Mouse (Mus musculus) liver, embryonic 16.5 days (tissue): ENCODE measurements around the gene Tdo2. TPM values are rescaled to one million over a fixed set of nuclear protein-coding genes. Genes with fewer than 3 reads are reported as not detected.

Experiments
- ATAC-seq: fragments of 200-750 bp; cut with Nextera tagmentation; 2 replicates; pipeline ENCODE4 v1.8.0; 2017; ENCODE audit warnings: low read depth, mild to moderate bottlenecking, moderate number of reproducible peaks, moderate library complexity
- H3K27ac ChIP-seq: fragments of 300-500 bp; sonication (generic); 2 replicates; pipeline ENCODE4 v1.5.1; 2014; ENCODE audit warnings: mild to moderate bottlenecking, low read length
- H3K27me3 ChIP-seq: fragments of 300-500 bp; sonication (generic); 2 replicates; pipeline ENCODE4 v1.6.1; 2014; ENCODE audit warnings: low read depth, low read length, mixed read lengths; ENCODE audit not compliant: control insufficient read depth, insufficient read depth
- H3K36me3 ChIP-seq: fragments of 300-500 bp; sonication (generic); 2 replicates; pipeline ENCODE4 v1.6.1; 2014; ENCODE audit warnings: mild to moderate bottlenecking; ENCODE audit not compliant: control insufficient read depth, insufficient read depth
- H3K4me1 ChIP-seq: fragments of 300-500 bp; sonication (generic); 2 replicates; pipeline ENCODE4 v1.6.1; 2014; ENCODE audit warnings: low read depth, low read length, mixed read lengths; ENCODE audit not compliant: control insufficient read depth
- H3K4me2 ChIP-seq: fragments of 300-500 bp; sonication (generic); 2 replicates; pipeline ENCODE4 v1.6.1; 2014; ENCODE audit warnings: low read depth, low read length, mixed read lengths
- H3K4me3 ChIP-seq: fragments of 300-500 bp; sonication (generic); 2 replicates; pipeline ENCODE4 v1.5.1; 2014; ENCODE audit warnings: low read depth, mild to moderate bottlenecking, low read length
- H3K9ac ChIP-seq: fragments of 300-500 bp; sonication (generic); 2 replicates; pipeline ENCODE4 v1.6.1; 2014; ENCODE audit warnings: low read depth, low read length
- H3K9me3 ChIP-seq: fragments of 300-500 bp; sonication (generic); replicated peaks from 2 replicates; pipeline ENCODE4 v1.6.1; 2016; ENCODE audit warnings: low read length; ENCODE audit not compliant: control insufficient read depth
- WGBS: fragments of 180-500 bp; shearing (Covaris S2); extraction: QIAGEN DNeasy Blood & Tissue Kit; methylation state at CpG from one replicate; pipeline ENCODE4 v1.1.7; 2014; ENCODE audit not compliant: insufficient replicate concordance; 5-methylcytosine and 5-hydroxymethylcytosine counted together
- polyA plus RNA-seq: library from polyadenylated mRNA; unstranded; fragments of >200 nt; fragmentation: Nextera tagmentation; extraction: Ambion mirVana; gene quantifications from 2 replicates; pipeline ENCODE4 v1.2.1, GENCODE M21; 2015

Gene Tdo2
- polyA plus RNA-seq, 1 experiment from 2014 or later, result 0.06 TPM

GRCm38 (mm10) chr3:81987628-81988027 is 11.6 kb upstream of the Tdo2 start:
- H3K9me3 ChIP-seq, result no peaks in the 10 kb centered on the region
- no peak overlapping the region for H3K4me3 ChIP-seq
- 55% methylated on average over 3 of the region's 3 CpGs for WGBS
- H3K27me3 ChIP-seq, result no peaks in the 10 kb centered on the region
- no peaks in the 10 kb centered on the region for H3K4me1 ChIP-seq
- no peak overlapping the region for H3K4me2 ChIP-seq
- H3K27ac ChIP-seq, result no peak overlapping the region
- ATAC-seq, result no peak
- no peaks in the 10 kb centered on the region for H3K36me3 ChIP-seq
- H3K9ac ChIP-seq, result no peak overlapping the region

GRCm38 (mm10) chr3:81986103-81986502 is 10.1 kb upstream of the Tdo2 start:
- Histone ChIP-seq H3K27me3 (no peaks in the 10 kb centered on the region), H3K9ac (no peak overlapping the region), H3K9me3 (no peaks in the 10 kb centered on the region), H3K4me1 (no peaks in the 10 kb centered on the region), H3K4me2 (no peak overlapping the region), H3K4me3 (no peak overlapping the region), H3K36me3 (no peaks in the 10 kb centered on the region), H3K27ac (no peak overlapping the region)
- WGBS, result 68% methylated on average over 2 of the region's 2 CpGs
- ATAC-seq, result no peak

GRCm38 (mm10) chr3:81985100-81985499 is 9.1 kb upstream of the Tdo2 start:
- Histone ChIP-seq H3K27ac (no peak overlapping the region), H3K36me3 (no peaks in the 10 kb centered on the region), H3K4me3 (no peak overlapping the region), H3K9me3 (no peaks in the 10 kb centered on the region), H3K27me3 (no peaks in the 10 kb centered on the region), H3K4me1 (no peaks in the 10 kb centered on the region), H3K9ac (no peak overlapping the region), H3K4me2 (no peak overlapping the region)
- 28% methylated on average over 1 of the region's 1 CpGs for WGBS
- no peak for ATAC-seq

- H3K4me3 ChIP-seq, result no peak overlapping the region
- H3K27ac ChIP-seq, result no peak overlapping the region
- no peak overlapping the region for H3K4me2 ChIP-seq
- no peak for ATAC-seq
- H3K9me3 ChIP-seq, result no peaks in the 10 kb centered on the region
- H3K4me1 ChIP-seq, result no peaks in the 10 kb centered on the region
- H3K9ac ChIP-seq, result no peak overlapping the region
- WGBS, result 52% methylated on average over 8 of the region's 8 CpGs
- H3K27me3 ChIP-seq, result no peaks in the 10 kb centered on the region
- H3K36me3 ChIP-seq, result no peaks in the 10 kb centered on the region
Observed at GRCm38 (mm10) chr3:81983120-81983895, 7.3 kb upstream of the Tdo2 start.

GRCm38 (mm10) chr3:81981990-81982389 is 6.0 kb upstream of the Tdo2 start, which contains the start of gene Asic5:
Asic5 (plus strand) TSS chr3:81982290.
- Histone ChIP-seq H3K27ac (no peak within 1 kb of the TSS), H3K9ac (no peak within 1 kb of the TSS), H3K36me3 (no peaks in the 10 kb centered on the region), H3K27me3 (no peaks in the 10 kb centered on the region), H3K9me3 (no peaks in the 10 kb centered on the region), H3K4me2 (no peak within 1 kb of the TSS), H3K4me1 (no peaks in the 10 kb centered on the region), H3K4me3 (no peak within 1 kb of the TSS)
- no peak for ATAC-seq
- WGBS, result 74% methylated on average over 5 of the region's 5 CpGs

- H3K9ac ChIP-seq, result no peak overlapping the region
- no peak overlapping the region for H3K27ac ChIP-seq
- H3K27me3 ChIP-seq, result no peaks in the 10 kb centered on the region
- ATAC-seq, result no peak
- no peaks in the 10 kb centered on the region for H3K4me1 ChIP-seq
- H3K9me3 ChIP-seq, result no peaks in the 10 kb centered on the region
- WGBS, result 74% methylated on average over 5 of the region's 5 CpGs
- H3K4me2 ChIP-seq, result no peak overlapping the region
- no peaks in the 10 kb centered on the region for H3K36me3 ChIP-seq
- no peak overlapping the region for H3K4me3 ChIP-seq
Observed at GRCm38 (mm10) chr3:81981576-81981975, 5.6 kb upstream of the Tdo2 start.

- Histone ChIP-seq H3K4me2 (no peak overlapping the region), H3K36me3 (no peaks in the 10 kb centered on the region), H3K9ac (no peak overlapping the region), H3K9me3 (no peaks in the 10 kb centered on the region), H3K27ac (no peak overlapping the region), H3K4me3 (no peak overlapping the region), H3K4me1 (no peaks in the 10 kb centered on the region), H3K27me3 (no peaks in the 10 kb centered on the region)
- ATAC-seq, result no peak
- 40% methylated on average over 4 of the region's 4 CpGs for WGBS
Observed at GRCm38 (mm10) chr3:81975607-81976006, 395 bp downstream of the Tdo2 start.

GRCm38 (mm10) chr3:81964596-81964995 is 11.4 kb downstream of the Tdo2 start:
- no peaks in the 10 kb centered on the region for H3K36me3 ChIP-seq
- H3K4me1 ChIP-seq, result no peaks in the 10 kb centered on the region
- ATAC-seq, result no peak
- H3K27ac ChIP-seq, result no peak overlapping the region
- H3K9ac ChIP-seq, result no peak overlapping the region
- H3K9me3 ChIP-seq, result no peaks in the 10 kb centered on the region
- 50% methylated on average over 3 of the region's 3 CpGs for WGBS
- H3K4me2 ChIP-seq, result no peak overlapping the region
- no peaks in the 10 kb centered on the region for H3K27me3 ChIP-seq
- no peak overlapping the region for H3K4me3 ChIP-seq

- no peaks in the 10 kb centered on the region for H3K36me3 ChIP-seq
- H3K4me2 ChIP-seq, result no peak overlapping the region
- 37% methylated on average over 5 of the region's 5 CpGs for WGBS
- H3K4me1 ChIP-seq, result no peaks in the 10 kb centered on the region
- H3K27ac ChIP-seq, result no peak overlapping the region
- no peaks in the 10 kb centered on the region for H3K27me3 ChIP-seq
- no peaks in the 10 kb centered on the region for H3K9me3 ChIP-seq
- no peak overlapping the region for H3K4me3 ChIP-seq
- ATAC-seq, result no peak
- no peak overlapping the region for H3K9ac ChIP-seq
Observed at GRCm38 (mm10) chr3:81963768-81964167, 12.2 kb downstream of the Tdo2 start.
